In the genomic region with DNA sequence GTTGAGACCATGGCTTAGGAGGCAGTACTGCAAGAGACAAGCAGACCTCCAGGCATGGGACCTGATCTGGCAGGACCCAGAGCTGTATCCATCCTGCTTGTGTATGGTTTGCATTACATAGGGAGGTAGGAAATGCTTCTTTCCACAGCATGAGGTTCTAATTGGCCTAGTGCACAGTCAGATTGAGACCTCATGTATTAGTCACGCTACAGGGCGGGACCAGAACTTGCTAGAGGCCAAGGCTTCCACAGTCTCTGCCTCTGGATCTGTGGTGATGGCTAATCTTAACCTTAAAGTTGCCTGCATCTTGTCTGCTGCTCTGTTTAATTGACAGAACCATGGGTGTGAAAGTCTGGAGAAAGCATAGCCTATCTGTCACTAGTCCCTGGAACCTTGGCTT, we compare ENCODE assay signal across 20 mouse cellular contexts. TPM values are rescaled to one million over a fixed set of nuclear protein-coding genes. Genes with fewer than 3 reads are reported as not detected.
DNase-seq lines count a peak whose midpoint lies in the region; ATAC-seq lines count a peak whose summit lies in the region.
"Had no signal": no experiment of that assay in that cellular context is flagged by ENCODE, and none has a peak within 500 bp of the region (broad histone marks: within the 10 kb centered on the region; RNA-seq: fewer than 3 reads in every experiment).

No protein-coding gene starts in this region.

- no peaks in the 10 kb centered on the region for H3K9me3 ChIP-seq in heart, embryonic 13.5 days

- H3K36me3 ChIP-seq in heart, embryonic 13.5 days: peaks cover 87% of the 10 kb centered on the region

- peak overlapping the region; percentile 40; the same call in 1 of the 2 replicates for H3K9ac ChIP-seq in heart, embryonic 13.5 days

- peak; percentile 55 for DNase-seq in adrenal gland, adult 2 months
- no peak for DNase-seq in adrenal gland, adult 8-10 months
- no peak for DNase-seq in heart, adult 8-10 months (ENCODE audit: low spot score)
- DNase-seq in MN1 (ENCODE audit: low spot score): peak; percentile 59
- peak; percentile 49 for DNase-seq in induced T-regulatory cell, adult 2 months (ENCODE audit: low read depth)
- no peak for DNase-seq in yolk sac, embryonic 10.5 days (ENCODE audit: low spot score)
- no peak for DNase-seq in ovary, postnatal 14 days (ENCODE audit: low spot score)
- DNase-seq: cerebellum, adult 8-10 months; gastrocnemius, postnatal 14 days; heart, adult 18-20 months; kidney, adult 2 months; kidney, postnatal 14 days; lung, adult 18-20 months; lung, postnatal 14 days; midbrain, embryonic 14.5 days; thymus, adult 2 months had no signal

- no peak overlapping the region for H3K27ac ChIP-seq in heart, embryonic 13.5 days (replicated peaks)
- H3K27ac ChIP-seq: hindbrain, postnatal 0 days had no signal

- no peak for ATAC-seq in heart, embryonic 13.5 days (ENCODE audit: extremely low read depth, insufficient number of reproducible peaks, low FRiP score, low TSS enrichment)
- ATAC-seq: hindbrain, postnatal 0 days had no signal

- no peak overlapping the region for H3K4me3 ChIP-seq in heart, embryonic 13.5 days
- H3K4me3 ChIP-seq: myocyte had no signal

- H3K4me1 ChIP-seq in heart, embryonic 13.5 days: peaks cover 33% of the 10 kb centered on the region

- WGBS in heart, embryonic 13.5 days: 89% methylated on average over 2 of the region's 2 CpGs

- H3K27me3 ChIP-seq in heart, embryonic 13.5 days (replicated peaks): no peaks in the 10 kb centered on the region

- H3K4me2 ChIP-seq in heart, embryonic 13.5 days: no peak overlapping the region
- H3K4me2 ChIP-seq: liver, embryonic 11.5 days had no signal

RNA-seq across cellular contexts. Expression of a gene that starts 4.6 kb away (rescaled TPM):
- total RNA-seq in adrenal gland, adult 2 months (2021): 10 to 100 TPM; 47.0 to 52.5 TPM
- 36.4 and 39.8 TPM in 2 replicates for polyA plus RNA-seq in adrenal gland, adult 2 months (2012; rRNA removed)
- total RNA-seq in adrenal gland, adult 8-10 months (2022): 10 to 100 TPM; 40.4 to 61.5 (median 48.4) TPM
- polyA plus RNA-seq in heart, embryonic 13.5 days (2015; fragmentation: Nextera tagmentation; extraction: Ambion mirVana): 33.3 TPM in 2 replicates
- total RNA-seq in heart, adult 8-10 months (2022): 10 to 100 TPM; 25.8 to 34.5 (median 30.4) TPM

RNA-seq across cellular contexts. Expression of a gene that starts 4.6 kb away (rescaled TPM):
- total RNA-seq in adrenal gland, adult 2 months (2021): 10 to 100 TPM; 10.3 to 13.1 TPM
- 9.3 and 11.3 TPM in 2 replicates for polyA plus RNA-seq in adrenal gland, adult 2 months (2012; rRNA removed)
- 10 to 100 TPM; 11.8 to 22.5 (median 15.3) TPM for total RNA-seq in adrenal gland, adult 8-10 months (2022)
- polyA plus RNA-seq in heart, embryonic 13.5 days (2015; fragmentation: Nextera tagmentation; extraction: Ambion mirVana): 3.5 and 5.1 TPM in 2 replicates
- 1 to 10 TPM; 3.0 to 4.2 (median 3.6) TPM for total RNA-seq in heart, adult 8-10 months (2022)

RNA-seq across cellular contexts. Expression of a gene that starts 21.9 kb away (rescaled TPM):
- 10 to 100 TPM; 13.7 to 16.2 TPM for total RNA-seq in adrenal gland, adult 2 months (2021)
- 35.3 and 38.3 TPM in 2 replicates for polyA plus RNA-seq in adrenal gland, adult 2 months (2012; rRNA removed)
- total RNA-seq in adrenal gland, adult 8-10 months (2022): 10 to 100 TPM; 18.6 to 24.7 (median 21.9) TPM
- polyA plus RNA-seq in heart, embryonic 13.5 days (2015; fragmentation: Nextera tagmentation; extraction: Ambion mirVana): 13.6 and 14.0 TPM in 2 replicates
- 1 to 10 TPM; 7.6 to 9.2 (median 8.2) TPM for total RNA-seq in heart, adult 8-10 months (2022)

RNA-seq across cellular contexts. Expression of a gene that starts 29.7 kb away (rescaled TPM):
- total RNA-seq in adrenal gland, adult 2 months (2021): 10 to 100 TPM; 21.7 to 25.0 TPM
- 34.6 and 40.2 TPM in 2 replicates for polyA plus RNA-seq in adrenal gland, adult 2 months (2012; rRNA removed)
- total RNA-seq in adrenal gland, adult 8-10 months (2022): 10 to 100 TPM; 28.2 to 38.2 (median 33.1) TPM
- 17.2 and 18.1 TPM in 2 replicates for polyA plus RNA-seq in heart, embryonic 13.5 days (2015; fragmentation: Nextera tagmentation; extraction: Ambion mirVana)
- 10 to 100 TPM in 3 of 4 experiments, 1 to 10 TPM in 1; 10.0 to 14.2 (median 11.2) TPM for total RNA-seq in heart, adult 8-10 months (2022)

RNA-seq across cellular contexts. Expression of a gene that starts 41.5 kb away (rescaled TPM):
- total RNA-seq in adrenal gland, adult 2 months (2021): 1 to 10 TPM; 1.8 to 2.2 TPM
- polyA plus RNA-seq in adrenal gland, adult 2 months (2012; rRNA removed): 0.59 and 0.71 TPM in 2 replicates
- 1 to 10 TPM; 2.0 to 3.3 (median 2.4) TPM for total RNA-seq in adrenal gland, adult 8-10 months (2022)
- 0.48 and 1.0 TPM in 2 replicates for polyA plus RNA-seq in heart, embryonic 13.5 days (2015; fragmentation: Nextera tagmentation; extraction: Ambion mirVana)
- total RNA-seq in heart, adult 8-10 months (2022): under 1 TPM; 0.41 to 0.82 (median 0.60) TPM

Comparison
In these comparisons a context has a peak if more than half of its experiments do, and no peak if none do; other contexts are left out.
1. DNase-seq: peak in adrenal gland, adult 2 months (single experiment), MN1 (single experiment) and induced T-regulatory cell, adult 2 months (single experiment); none in adrenal gland, adult 8-10 months (single experiment), heart, adult 8-10 months (single experiment), yolk sac, embryonic 10.5 days (single experiment) and ovary, postnatal 14 days (single experiment).